Mouse (Mus musculus) small intestine, adult 2 months (tissue): ENCODE measurements around the gene Fgf4. TPM values are rescaled to one million over a fixed set of nuclear protein-coding genes. Genes with fewer than 3 reads are reported as not detected.

Source experiments
- H3K27ac ChIP-seq: fragments of 200-500 bp; 2 replicates; pipeline ENCODE4 v1.5.1; 2012; ENCODE audit warnings: low read depth, low read length, control low read depth, inconsistent platforms; ENCODE audit not compliant: insufficient read depth
- H3K27me3 ChIP-seq: fragments of 200-500 bp; 2 replicates; pipeline ENCODE4 v1.6.1; 2012; ENCODE audit warnings: mild to moderate bottlenecking, moderate library complexity, low read length, inconsistent platforms; ENCODE audit not compliant: control insufficient read depth, insufficient read depth
- H3K36me3 ChIP-seq: fragments of 200-500 bp; 2 replicates; pipeline ENCODE4 v1.6.1; 2012; ENCODE audit warnings: mild to moderate bottlenecking, low read length, control low read depth, inconsistent platforms; ENCODE audit not compliant: control insufficient read depth, insufficient read depth
- H3K4me1 ChIP-seq: fragments of 200-500 bp; 2 replicates; pipeline ENCODE4 v1.6.1; 2012; ENCODE audit warnings: low read length, inconsistent platforms, mixed read lengths; ENCODE audit not compliant: control insufficient read depth, insufficient read depth, insufficient read length
- H3K4me3 ChIP-seq: fragments of 200-500 bp; 2 replicates; pipeline ENCODE4 v1.5.1; 2012; ENCODE audit warnings: low read depth, mild to moderate bottlenecking, control low read depth, inconsistent platforms, low read length, moderate library complexity
- CTCF ChIP-seq: fragments of 200-500 bp; IDR thresholded peaks from 2 replicates; pipeline ENCODE4 v1.5.1; 2012; ENCODE audit warnings: low read depth, mild to moderate bottlenecking, control low read depth, inconsistent platforms, low read length, moderate library complexity, mixed read lengths; ENCODE audit not compliant: insufficient replicate concordance, insufficient read length; ENCODE audit errors: extremely low read depth
- POLR2A ChIP-seq: fragments of 200-500 bp; IDR thresholded peaks from 2 replicates; pipeline ENCODE4 v1.6.1; 2012; ENCODE audit warnings: low read depth, mild to moderate bottlenecking, control low read depth, inconsistent platforms, low read length, moderate library complexity
- WGBS: fragments of 180-500 bp; shearing (Covaris S2); methylation state at CpG from one replicate; pipeline ENCODE4 v1.1.7; 2018; 5-methylcytosine and 5-hydroxymethylcytosine counted together
- polyA plus RNA-seq: library from polyadenylated mRNA; depleted of rRNA; stranded (reverse); fragments of >200 nt; gene quantifications from 2 replicates; pipeline ENCODE4 v1.2.3, GENCODE M21; 2012

Fgf4 gene
- polyA plus RNA-seq, 1 experiment: not detected

DNA sequence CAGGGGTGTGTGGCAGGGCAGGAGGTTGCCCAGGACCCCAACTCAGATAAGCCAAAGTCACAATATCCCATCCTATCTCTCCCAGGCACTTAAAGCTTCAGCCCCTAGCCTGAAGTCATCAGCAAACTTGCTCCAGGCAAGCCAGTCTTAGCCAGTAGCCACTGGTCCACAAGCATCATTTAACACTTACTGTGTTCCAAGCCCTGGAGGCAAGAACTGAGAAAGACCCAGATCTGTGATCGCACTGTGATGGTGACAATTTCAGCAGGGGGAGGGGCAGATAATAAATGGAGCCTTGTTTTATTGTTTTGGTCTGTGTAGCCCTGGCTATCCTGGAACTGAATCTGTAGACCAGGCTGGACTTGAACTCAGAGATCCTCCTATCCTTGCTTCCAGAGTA lies 11.5 kb downstream of the Fgf4 start:
- no peak for TF ChIP-seq POLR2A
- TF ChIP-seq CTCF: no peak
- 91% methylated on average over 1 of the region's 1 CpGs for WGBS
- Histone ChIP-seq H3K27me3 (peaks cover 38% of the 10 kb centered on the region), H3K36me3 (no peaks in the 10 kb centered on the region), H3K4me3 (no peak overlapping the region), H3K4me1 (peaks cover 4% of the 10 kb centered on the region), H3K27ac (no peak overlapping the region)

DNA sequence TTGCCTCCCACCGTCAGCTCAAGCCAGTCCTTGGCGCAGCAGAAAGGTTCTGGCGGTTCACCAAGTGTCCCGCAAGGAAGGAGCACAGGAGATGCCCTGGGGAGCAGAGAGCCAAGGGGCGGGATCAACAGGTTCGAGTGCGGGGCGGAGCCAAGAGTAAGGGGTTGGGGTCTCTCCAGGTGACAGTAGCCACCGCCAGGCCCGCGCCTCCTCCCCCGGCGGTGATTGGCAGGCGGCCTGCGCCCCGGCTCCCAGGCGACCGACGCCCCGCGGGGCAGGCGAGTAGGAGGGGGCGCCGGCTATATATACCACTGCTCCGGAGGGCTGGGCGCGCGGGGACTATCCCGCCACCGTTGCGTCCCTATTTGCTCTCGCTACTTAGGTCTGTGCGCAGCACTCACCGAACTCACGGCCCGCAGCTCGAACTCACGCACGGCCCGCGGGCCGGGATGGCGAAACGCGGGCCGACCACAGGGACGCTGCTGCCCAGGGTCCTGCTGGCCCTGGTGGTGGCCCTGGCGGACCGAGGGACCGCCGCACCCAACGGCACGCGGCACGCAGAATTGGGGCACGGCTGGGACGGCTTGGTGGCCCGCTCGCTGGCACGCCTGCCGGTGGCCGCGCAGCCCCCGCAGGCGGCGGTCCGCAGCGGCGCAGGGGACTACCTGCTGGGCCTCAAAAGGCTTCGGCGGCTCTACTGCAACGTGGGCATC lies 14.0 kb downstream of the Fgf4 start:
- no peaks in the 10 kb centered on the region for H3K36me3 ChIP-seq
- WGBS: 2% methylated on average over 72 of the region's 72 CpGs
- peaks cover 4% of the 10 kb centered on the region for H3K4me1 ChIP-seq
- TF ChIP-seq CTCF (no peak), POLR2A (no peak)
- H3K27me3 ChIP-seq: peaks cover 40% of the 10 kb centered on the region
- H3K27ac ChIP-seq: no peak overlapping the region
- peak overlapping the region; percentile 20 for H3K4me3 ChIP-seq

DNA sequence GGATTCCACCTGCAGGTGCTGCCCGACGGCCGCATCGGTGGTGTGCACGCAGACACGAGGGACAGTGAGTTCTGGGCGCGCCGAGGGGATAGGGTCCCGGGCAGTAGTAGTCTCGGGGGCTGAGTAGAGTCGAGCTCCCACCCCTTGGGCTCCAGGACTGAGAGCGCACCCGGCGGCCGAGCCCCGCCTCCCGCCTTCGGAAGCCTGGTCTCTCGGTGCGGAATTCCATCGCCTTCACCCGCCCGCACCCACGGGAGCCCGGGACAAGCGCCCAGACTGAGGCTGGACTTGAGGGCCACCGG lies 14.6 kb downstream of the Fgf4 start:
- 1% methylated on average over 28 of the region's 28 CpGs for WGBS
- TF ChIP-seq POLR2A (no peak), CTCF (no peak)
- Histone ChIP-seq H3K4me3 (peak overlapping the region; percentile 20; the same call in 1 of the 2 replicates), H3K36me3 (no peaks in the 10 kb centered on the region), H3K27ac (no peak overlapping the region), H3K4me1 (peaks cover 4% of the 10 kb centered on the region), H3K27me3 (peaks cover 40% of the 10 kb centered on the region)

GRCm38 (mm10) chr7:144862126-144862525 lies 15.0 kb downstream of the Fgf4 start:
- Histone ChIP-seq H3K27ac (no peak overlapping the region), H3K4me3 (no peak overlapping the region), H3K27me3 (peaks cover 40% of the 10 kb centered on the region), H3K36me3 (no peaks in the 10 kb centered on the region), H3K4me1 (peaks cover 5% of the 10 kb centered on the region)
- WGBS: 4% methylated on average over 15 of the region's 15 CpGs
- TF ChIP-seq CTCF: no peak
- no peak for TF ChIP-seq POLR2A

DNA sequence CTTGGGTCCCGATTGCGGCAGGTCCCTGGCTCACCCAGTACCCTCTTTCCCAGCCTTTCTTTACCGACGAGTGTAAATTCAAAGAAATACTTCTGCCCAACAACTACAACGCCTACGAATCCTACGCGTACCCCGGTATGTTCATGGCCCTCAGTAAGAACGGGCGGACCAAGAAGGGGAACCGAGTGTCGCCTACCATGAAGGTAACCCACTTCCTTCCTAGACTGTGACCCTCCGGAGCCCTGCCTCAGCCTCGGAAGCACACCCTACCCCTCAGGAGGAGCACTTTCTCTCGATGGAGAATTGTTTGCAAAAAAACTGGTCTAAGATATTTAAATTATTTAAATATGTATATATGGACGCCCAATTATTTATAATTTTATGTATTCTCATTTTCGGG lies 15.5 kb downstream of the Fgf4 start:
- WGBS: 7% methylated on average over 18 of the region's 18 CpGs
- Histone ChIP-seq H3K27me3 (peaks cover 40% of the 10 kb centered on the region), H3K4me1 (peaks cover 10% of the 10 kb centered on the region), H3K36me3 (no peaks in the 10 kb centered on the region), H3K4me3 (no peak overlapping the region), H3K27ac (no peak overlapping the region)
- no peak for TF ChIP-seq CTCF
- TF ChIP-seq POLR2A: no peak

- no peak for TF ChIP-seq POLR2A
- TF ChIP-seq CTCF: no peak
- 5% methylated on average over 11 of the region's 11 CpGs for WGBS
- peaks cover 40% of the 10 kb centered on the region for H3K27me3 ChIP-seq
Observed at GRCm38 (mm10) chr7:144863196-144863595, 16.0 kb downstream of the Fgf4 start.

DNA sequence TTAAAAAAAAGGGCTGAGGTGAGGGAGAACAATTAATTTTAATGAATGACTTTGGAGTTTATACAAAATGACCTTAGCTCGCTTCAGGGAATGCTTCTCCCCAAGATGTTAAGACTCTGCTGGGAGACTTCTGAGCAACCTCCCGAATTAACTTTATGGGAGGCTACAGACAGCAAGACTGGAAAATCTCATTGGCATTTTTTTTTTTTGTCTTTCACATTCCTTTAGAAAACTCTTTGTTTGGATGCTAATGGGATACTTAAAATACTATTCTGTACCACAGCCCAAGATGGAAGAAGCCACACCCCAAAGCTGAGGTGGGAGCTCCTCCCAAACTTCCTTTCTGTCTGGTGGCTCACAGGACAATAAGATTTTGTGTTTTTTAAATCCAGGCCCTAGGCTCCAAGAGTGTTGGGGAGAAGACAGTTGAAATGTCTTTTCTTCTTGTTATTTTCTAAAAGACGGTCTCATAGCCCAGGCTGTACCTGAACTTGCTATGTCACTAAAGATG lies 17.0 kb downstream of the Fgf4 start:
- Histone ChIP-seq H3K27me3 (peaks cover 40% of the 10 kb centered on the region), H3K36me3 (no peaks in the 10 kb centered on the region), H3K4me1 (peaks cover 10% of the 10 kb centered on the region), H3K27ac (no peak overlapping the region), H3K4me3 (no peak overlapping the region)
- TF ChIP-seq POLR2A (no peak), CTCF (no peak)
- 59% methylated on average over 3 of the region's 3 CpGs for WGBS

More at GRCm38 (mm10) chr7:144863196-144863595, 16.0 kb downstream of the Fgf4 start:
- Histone ChIP-seq H3K4me3 (no peak overlapping the region), H3K4me1 (peaks cover 10% of the 10 kb centered on the region), H3K27ac (no peak overlapping the region), H3K36me3 (no peaks in the 10 kb centered on the region)

GRCm38 (mm10) chr7:144867161-144867560 lies 20.0 kb downstream of the Fgf4 start:
- Histone ChIP-seq H3K27ac (no peak overlapping the region), H3K27me3 (peaks cover 19% of the 10 kb centered on the region), H3K4me3 (no peak overlapping the region), H3K4me1 (peaks cover 6% of the 10 kb centered on the region; the same call in 1 of the 2 replicates), H3K36me3 (no peaks in the 10 kb centered on the region)
- WGBS: 37% methylated on average over 4 of the region's 4 CpGs
- no peak for TF ChIP-seq CTCF
- TF ChIP-seq POLR2A: no peak
